Mouse (Mus musculus) lung, postnatal 10 days (tissue): ENCODE data around the gene Ear6.
A peak's percentile ranks its signal among the peaks of the same experiment; 100 is the strongest.

ENCODE experiments used
- DNase-seq: peaks from one replicate; pipeline ENCODE4 v3.0.0; 2021

The Ear6 gene

DNA sequence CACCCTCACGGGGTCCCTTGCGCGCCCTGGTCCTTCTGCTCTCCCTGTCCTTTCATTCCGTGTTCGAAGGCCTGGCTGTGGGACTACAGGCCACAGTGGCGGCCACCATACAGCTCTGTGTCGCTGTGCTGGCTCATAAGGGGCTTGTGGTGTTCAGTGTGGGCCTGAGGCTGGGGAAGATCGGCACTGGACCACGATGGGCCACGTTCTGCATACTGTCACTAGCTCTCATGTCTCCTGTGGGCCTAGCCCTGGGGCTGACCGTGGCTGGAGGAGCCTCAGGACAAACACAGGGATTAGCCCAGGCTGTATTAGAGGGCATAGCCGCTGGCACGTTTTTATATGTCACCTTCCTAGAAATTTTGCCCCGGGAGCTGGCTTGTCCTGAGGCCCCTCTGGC, 41.6 kb downstream of the Ear6 start:
- no peak for DNase-seq

GRCm38 (mm10) chr14:51896019-51896418, 42.5 kb downstream of the Ear6 start:
- DNase-seq: no peak

- no peak for DNase-seq
Measured at GRCm38 (mm10) chr14:51896539-51897170, 43.2 kb downstream of the Ear6 start.

DNA sequence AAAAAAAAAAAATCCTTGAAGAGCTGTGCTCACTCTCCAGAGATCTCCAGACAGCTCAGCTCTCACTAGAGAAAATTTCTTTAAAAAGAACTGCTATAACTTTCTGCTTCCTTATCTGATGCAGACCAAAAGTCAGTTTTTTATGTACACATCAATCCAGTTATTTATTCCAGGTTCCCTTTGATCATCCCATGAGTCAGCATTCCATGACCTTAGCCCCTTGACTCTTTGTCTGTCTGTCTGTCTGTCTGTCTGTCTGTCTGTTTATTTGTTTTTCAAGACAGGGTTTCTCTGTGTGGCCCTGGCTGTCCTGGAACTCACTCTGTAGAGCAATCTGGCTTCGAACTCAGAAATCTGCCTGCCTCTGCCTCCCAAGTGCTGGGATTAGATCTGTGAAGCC, 45.9 kb downstream of the Ear6 start:
- no peak for DNase-seq

- peak; percentile 84 for DNase-seq
Measured at GRCm38 (mm10) chr14:51902806-51903710, 49.6 kb downstream of the Ear6 start.

- DNase-seq: no peak
Measured at GRCm38 (mm10) chr14:51903782-51904181, 50.3 kb downstream of the Ear6 start.
